Mouse (Mus musculus) C2C12 (cell line): ENCODE measurements at regions not wholly inside any gene's neighbourhood (a gene's known extent, or its start where the extent isn't known, plus 50 kb on each side); places are given as distances from the start of the nearest gene placed in this dataset.
A peak's percentile ranks its signal among the peaks of the same experiment; 100 is the strongest.

Experiments
- H3K27me3 ChIP-seq: one replicate; pipeline ENCODE4 v1.6.1; 2011; ENCODE audit not compliant: control insufficient read depth, insufficient read depth, insufficient read length
- H3K36me3 ChIP-seq: one replicate; pipeline ENCODE4 v1.6.1; 2011; ENCODE audit not compliant: control insufficient read depth, insufficient read depth
- H3K4me3 ChIP-seq: one replicate; pipeline ENCODE4 v1.5.1; 2011; ENCODE audit warnings: mild to moderate bottlenecking, control low read depth; ENCODE audit not compliant: poor library complexity, insufficient read depth, severe bottlenecking
- H3K79me2 ChIP-seq: one replicate; pipeline ENCODE4 v1.6.1; 2011; ENCODE audit not compliant: control insufficient read depth, insufficient read depth
- H3K79me3 ChIP-seq: one replicate; pipeline ENCODE4 v1.6.1; 2011; ENCODE audit warnings: low read depth, control low read depth
- H3ac ChIP-seq: one replicate; pipeline ENCODE3; 2011; ENCODE audit warnings: low read depth; ENCODE audit not compliant: control insufficient read depth, insufficient read length
- CEBPB ChIP-seq: IDR thresholded peaks from one replicate; pipeline ENCODE4 v1.6.1; 2011; ENCODE audit warnings: low read depth, mild to moderate bottlenecking, control low read depth, moderate library complexity
- CTCF ChIP-seq: IDR thresholded peaks from one replicate; pipeline ENCODE4 v1.5.1; 2011; ENCODE audit not compliant: control insufficient read depth, insufficient read depth, insufficient read length
- FOSL1 ChIP-seq: IDR thresholded peaks from one replicate; pipeline ENCODE4 v1.8.0; 2011; ENCODE audit warnings: mild to moderate bottlenecking, low read length; ENCODE audit not compliant: poor library complexity, insufficient read depth, severe bottlenecking
- MAX ChIP-seq: IDR thresholded peaks from one replicate; pipeline ENCODE4 v1.6.1; 2011; ENCODE audit warnings: mild to moderate bottlenecking, control low read depth
- MYOD1 ChIP-seq: IDR thresholded peaks from one replicate; pipeline ENCODE4 v1.6.1; 2011; ENCODE audit warnings: low read depth; ENCODE audit not compliant: control insufficient read depth, insufficient read length
- MYOG ChIP-seq: IDR thresholded peaks from one replicate; pipeline ENCODE4 v1.6.1; 2011; ENCODE audit not compliant: control insufficient read depth, insufficient read length; ENCODE audit errors: extremely low read depth
- USF1 ChIP-seq: IDR thresholded peaks from one replicate; pipeline ENCODE4 v1.6.1; 2011; ENCODE audit warnings: low read depth, mild to moderate bottlenecking, control low read depth, moderate library complexity

DNA sequence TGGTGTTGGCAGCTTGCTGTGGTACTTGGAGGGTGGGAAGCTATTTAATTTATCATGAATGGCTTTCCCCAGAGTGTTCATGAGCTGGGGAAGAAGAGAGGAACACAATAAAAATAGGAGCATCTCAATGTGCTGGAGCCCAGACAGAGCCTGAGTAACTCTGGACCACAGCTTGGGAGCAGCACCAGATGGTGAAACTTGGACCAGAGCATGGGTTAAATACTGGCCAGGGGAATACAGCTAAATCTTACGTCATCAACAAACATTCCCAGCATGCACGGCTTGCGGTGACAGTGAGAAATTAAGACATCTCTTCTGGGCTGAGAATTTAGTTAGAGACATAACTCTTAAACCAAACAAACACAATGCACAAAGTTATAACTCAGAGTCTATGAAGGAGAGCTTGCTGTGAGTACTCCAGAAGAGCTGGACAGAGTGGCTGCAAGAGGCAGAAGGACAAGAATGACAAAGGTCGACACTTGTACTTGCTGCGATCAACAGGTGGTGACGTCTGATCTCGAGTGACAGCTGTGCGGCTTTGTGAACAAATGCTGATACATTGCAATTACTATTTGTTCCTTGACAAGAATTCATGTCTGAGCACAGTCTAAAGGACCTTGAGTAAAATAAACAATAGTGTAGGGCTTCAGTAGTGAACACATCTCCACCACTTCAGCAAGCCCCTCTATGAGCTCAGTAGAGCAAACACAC is 140.1 kb upstream of the Eci2 start:
- Histone ChIP-seq H3K27me3 (no peaks in the 10 kb centered on the region), H3ac (no peak overlapping the region), H3K79me2 (no peaks in the 10 kb centered on the region), H3K36me3 (no peaks in the 10 kb centered on the region), H3K4me3 (no peak overlapping the region), H3K79me3 (no peaks in the 10 kb centered on the region)
- peak; percentile 61 for TF ChIP-seq MYOD1
- TF ChIP-seq MAX = no peak

DNA sequence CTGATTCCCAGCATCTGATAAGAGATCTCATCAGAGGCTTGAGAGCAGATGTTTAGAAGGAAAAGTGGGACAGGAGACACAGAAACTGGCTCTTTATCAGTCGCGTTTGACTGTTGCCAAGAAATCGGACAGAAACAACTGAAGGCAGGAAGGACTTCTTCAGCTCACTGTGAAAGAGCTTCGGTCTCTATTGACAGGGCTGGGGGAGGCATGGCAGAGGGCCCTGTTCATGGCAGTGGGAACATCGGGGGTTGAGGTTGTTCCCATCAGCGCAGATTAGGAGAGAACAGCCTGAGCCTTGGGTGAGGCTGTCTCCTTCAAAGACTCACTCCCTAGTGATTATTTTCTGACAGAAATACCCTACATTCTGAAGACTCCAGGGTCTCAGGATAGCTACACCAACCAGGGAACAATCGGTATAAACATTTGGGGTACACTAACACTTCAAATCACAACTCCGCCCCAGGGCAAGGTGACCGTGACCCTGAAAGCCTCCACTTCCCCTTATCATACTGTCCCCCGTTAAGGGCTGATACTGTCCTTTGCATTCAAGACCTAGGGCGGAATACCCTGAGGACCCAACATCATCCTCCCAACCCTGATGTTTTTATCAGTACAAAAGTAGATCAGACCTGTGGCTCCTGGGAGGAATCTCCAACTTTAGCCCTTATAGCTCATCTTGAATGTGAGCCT is 144.8 kb upstream of the Eci2 start:
- H3K79me2 ChIP-seq = no peaks in the 10 kb centered on the region
- H3K79me3 ChIP-seq = no peaks in the 10 kb centered on the region
- TF ChIP-seq CTCF (no peak), CEBPB (no peak), MAX (no peak), MYOD1 (no peak), USF1 (no peak), MYOG (no peak), FOSL1 (no peak)
- no peak overlapping the region for H3ac ChIP-seq
- no peaks in the 10 kb centered on the region for H3K36me3 ChIP-seq
- H3K4me3 ChIP-seq = no peak overlapping the region
- H3K27me3 ChIP-seq = no peaks in the 10 kb centered on the region

DNA sequence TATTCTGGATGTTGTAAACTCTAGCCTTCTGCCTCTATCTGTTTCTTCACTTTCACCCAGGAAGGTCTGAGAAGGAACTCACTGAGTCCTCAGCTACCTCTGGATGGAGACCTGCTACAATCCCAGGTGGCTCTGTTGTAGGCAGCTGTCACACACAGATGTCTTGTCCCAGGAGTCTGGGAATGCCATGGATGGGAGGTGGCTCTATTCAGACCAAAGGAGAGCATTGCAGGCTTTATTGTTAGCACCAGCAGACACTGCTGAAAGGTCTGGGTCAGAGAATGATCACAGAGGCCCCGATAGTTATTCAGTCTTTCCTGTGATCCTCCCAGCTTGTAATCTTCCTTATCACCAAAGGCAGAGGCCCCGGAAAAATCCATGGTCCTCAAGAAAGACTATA is 146.6 kb upstream of the Eci2 start:
- no peak overlapping the region for H3K4me3 ChIP-seq
- TF ChIP-seq FOSL1 (no peak), USF1 (no peak), CTCF (no peak), MYOD1 (no peak), MAX (no peak), CEBPB (no peak)

DNA sequence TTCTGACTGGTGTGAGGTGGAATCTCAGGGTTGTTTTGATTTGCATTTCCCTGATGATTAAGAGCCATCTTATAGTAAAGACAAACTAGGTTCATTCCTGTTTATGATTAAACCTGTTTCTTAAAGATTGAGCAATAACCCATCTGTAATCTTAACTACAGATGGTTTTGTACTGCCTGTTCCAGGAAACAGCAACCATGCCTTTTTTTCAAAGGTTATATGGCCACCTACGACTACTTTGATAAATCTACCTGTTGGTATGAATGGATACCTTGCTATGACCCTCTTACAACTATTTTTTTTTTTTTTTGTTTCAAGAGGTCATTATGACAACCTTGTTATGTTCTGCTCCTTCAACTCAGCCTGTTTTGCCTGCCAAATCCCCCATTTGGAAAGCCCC is 148.7 kb upstream of the Eci2 start:
- Histone ChIP-seq H3K79me2 (no peaks in the 10 kb centered on the region), H3K36me3 (no peaks in the 10 kb centered on the region), H3K4me3 (no peak overlapping the region), H3K79me3 (no peaks in the 10 kb centered on the region), H3K27me3 (no peaks in the 10 kb centered on the region), H3ac (no peak overlapping the region)
- TF ChIP-seq MYOG = no peak
- TF ChIP-seq FOSL1 = no peak

More for the DNA sequence above, 146.6 kb upstream of the Eci2 start:
- Histone ChIP-seq H3K27me3 (no peaks in the 10 kb centered on the region), H3K36me3 (no peaks in the 10 kb centered on the region), H3K79me3 (no peaks in the 10 kb centered on the region), H3K79me2 (no peaks in the 10 kb centered on the region), H3ac (no peak overlapping the region)

GRCm38 (mm10) chr13:35177305-35177704 is 150.4 kb upstream of the Eci2 start:
- Histone ChIP-seq H3K79me2 (no peaks in the 10 kb centered on the region), H3K36me3 (no peaks in the 10 kb centered on the region), H3K27me3 (no peaks in the 10 kb centered on the region), H3K4me3 (no peak overlapping the region), H3K79me3 (no peaks in the 10 kb centered on the region), H3ac (no peak overlapping the region)
- no peak for TF ChIP-seq MYOD1
- TF ChIP-seq CEBPB = no peak
- TF ChIP-seq MYOG = no peak
- TF ChIP-seq CTCF = no peak
- no peak for TF ChIP-seq FOSL1
- TF ChIP-seq MAX = no peak
- no peak for TF ChIP-seq USF1

- no peaks in the 10 kb centered on the region for H3K36me3 ChIP-seq
- H3K27me3 ChIP-seq = no peaks in the 10 kb centered on the region
- no peak overlapping the region for H3ac ChIP-seq
- H3K79me3 ChIP-seq = no peaks in the 10 kb centered on the region
- TF ChIP-seq CEBPB = no peak
- TF ChIP-seq MYOG = no peak
- no peak for TF ChIP-seq CTCF
- TF ChIP-seq FOSL1 = no peak
- TF ChIP-seq MYOD1 = no peak
- TF ChIP-seq MAX = no peak
- no peak for TF ChIP-seq USF1
- H3K4me3 ChIP-seq = no peak overlapping the region
- H3K79me2 ChIP-seq = no peaks in the 10 kb centered on the region
Observed at GRCm38 (mm10) chr13:35189028-35189711, 162.3 kb upstream of the Eci2 start.
